Mouse (Mus musculus) kidney, embryonic 14.5 days (tissue): ENCODE measurements around the gene Mkln1. TPM values are rescaled to one million over a fixed set of nuclear protein-coding genes. Genes with fewer than 3 reads are reported as not detected.

ENCODE experiments used
- ATAC-seq: fragments of 200-750 bp; cut with Nextera tagmentation; 2 replicates; pipeline ENCODE4 v1.8.0; 2017; ENCODE audit warnings: moderate number of reproducible peaks, mild to moderate bottlenecking, moderate TSS enrichment, moderate library complexity; ENCODE audit not compliant: low FRiP score, low TSS enrichment
- H3K27ac ChIP-seq: fragments of 300-500 bp; sonication (generic); 2 replicates; pipeline ENCODE4 v1.5.1; 2014; ENCODE audit warnings: low read depth, mild to moderate bottlenecking, low read length, moderate library complexity, mixed read lengths
- H3K27me3 ChIP-seq: fragments of 300-500 bp; sonication (generic); 2 replicates; pipeline ENCODE4 v1.6.1; 2014; ENCODE audit warnings: mild to moderate bottlenecking, low read length; ENCODE audit not compliant: control insufficient read depth, insufficient read depth
- H3K36me3 ChIP-seq: fragments of 300-500 bp; sonication (generic); 2 replicates; pipeline ENCODE4 v1.6.1; 2014; ENCODE audit warnings: low read length, mixed read lengths; ENCODE audit not compliant: control insufficient read depth, insufficient read depth
- H3K4me1 ChIP-seq: fragments of 300-500 bp; sonication (generic); 2 replicates; pipeline ENCODE4 v1.6.1; 2014; ENCODE audit warnings: low read length, mixed read lengths; ENCODE audit not compliant: control insufficient read depth, insufficient read depth
- H3K4me2 ChIP-seq: fragments of 300-500 bp; sonication (generic); replicated peaks from 2 replicates; pipeline ENCODE4 v1.6.1; 2014; ENCODE audit warnings: low read depth, mild to moderate bottlenecking, low read length
- H3K4me3 ChIP-seq: fragments of 300-500 bp; sonication (generic); 2 replicates; pipeline ENCODE4 v1.5.1; 2014; ENCODE audit warnings: mild to moderate bottlenecking, low read length
- H3K9ac ChIP-seq: fragments of 300-500 bp; sonication (generic); 2 replicates; pipeline ENCODE4 v1.6.1; 2014; ENCODE audit warnings: low read depth, mild to moderate bottlenecking, low read length, moderate library complexity
- H3K9me3 ChIP-seq: fragments of 300-500 bp; sonication (generic); 2 replicates; pipeline ENCODE4 v1.6.1; 2016; ENCODE audit warnings: low read length; ENCODE audit not compliant: control insufficient read depth
- WGBS: fragments of 180-500 bp; shearing (Covaris S2); extraction: QIAGEN DNeasy Blood & Tissue Kit; methylation state at CpG from one replicate; pipeline ENCODE4 v1.1.7; 2014; 5-methylcytosine and 5-hydroxymethylcytosine counted together
- polyA plus RNA-seq: library from polyadenylated mRNA; unstranded; fragments of >200 nt; fragmentation: Nextera tagmentation; extraction: Ambion mirVana; gene quantifications from 2 replicates; pipeline ENCODE4 v1.2.1, GENCODE M21; 2014

Gene Mkln1
- polyA plus RNA-seq, 1 experiment from 2014 or later = 212 TPM

DNA sequence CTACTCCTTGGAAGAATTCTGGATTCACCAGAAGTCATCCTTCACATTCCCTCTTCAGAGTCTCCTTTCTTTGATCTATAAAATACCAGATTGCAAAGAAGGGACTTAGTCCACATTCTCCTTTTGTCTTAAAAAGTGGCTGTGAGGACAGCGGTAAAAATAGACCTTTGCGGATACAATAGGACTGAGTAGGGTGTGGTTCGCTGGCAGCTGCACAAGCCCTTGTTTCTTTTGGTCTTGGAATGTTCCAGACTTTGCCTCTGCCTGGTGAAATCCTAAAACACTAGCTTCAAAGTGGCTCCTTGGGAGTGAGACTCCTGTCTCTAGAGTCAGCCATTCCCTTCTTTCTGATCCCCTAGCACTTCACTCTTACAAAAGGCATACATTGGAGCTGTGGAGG, 27.4 kb upstream of the Mkln1 start:
- no peaks in the 10 kb centered on the region for H3K9me3 ChIP-seq
- H3K27ac ChIP-seq = no peak overlapping the region
- no peak overlapping the region for H3K4me3 ChIP-seq
- H3K4me2 ChIP-seq = no peak overlapping the region
- no peak for ATAC-seq
- H3K4me1 ChIP-seq = peaks cover 6% of the 10 kb centered on the region; the same call in 1 of the 2 replicates
- WGBS = 85% methylated on average over 3 of the region's 3 CpGs
- no peak overlapping the region for H3K9ac ChIP-seq
- no peaks in the 10 kb centered on the region for H3K36me3 ChIP-seq
- H3K27me3 ChIP-seq = no peaks in the 10 kb centered on the region

DNA sequence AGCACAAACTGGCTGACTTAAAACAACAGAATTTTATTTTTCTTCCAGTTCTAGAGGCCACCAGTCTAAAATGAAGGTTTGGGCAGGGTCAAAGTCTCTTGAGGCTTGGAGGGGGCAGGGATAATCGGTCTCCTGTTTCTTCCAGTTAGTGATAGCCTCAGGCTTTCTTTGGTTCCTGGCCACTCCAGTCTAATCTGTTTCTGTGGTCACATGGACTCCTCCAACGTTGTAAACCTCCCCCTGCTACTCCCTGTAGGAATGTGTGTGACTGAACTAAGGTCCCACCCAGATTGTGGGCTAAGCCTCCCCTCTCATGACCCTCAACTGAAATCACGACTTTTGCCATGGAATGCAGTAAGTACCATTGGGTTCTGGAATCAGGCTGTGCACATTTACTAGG, 25.9 kb upstream of the Mkln1 start:
- H3K27ac ChIP-seq = no peak overlapping the region
- 17% methylated on average over 3 of the region's 3 CpGs for WGBS
- no peak for ATAC-seq
- H3K9ac ChIP-seq = no peak overlapping the region
- H3K4me1 ChIP-seq = peaks cover 6% of the 10 kb centered on the region; the same call in 1 of the 2 replicates
- H3K27me3 ChIP-seq = no peaks in the 10 kb centered on the region
- no peaks in the 10 kb centered on the region for H3K9me3 ChIP-seq
- no peak overlapping the region for H3K4me3 ChIP-seq
- no peaks in the 10 kb centered on the region for H3K36me3 ChIP-seq
- H3K4me2 ChIP-seq = no peak overlapping the region

DNA sequence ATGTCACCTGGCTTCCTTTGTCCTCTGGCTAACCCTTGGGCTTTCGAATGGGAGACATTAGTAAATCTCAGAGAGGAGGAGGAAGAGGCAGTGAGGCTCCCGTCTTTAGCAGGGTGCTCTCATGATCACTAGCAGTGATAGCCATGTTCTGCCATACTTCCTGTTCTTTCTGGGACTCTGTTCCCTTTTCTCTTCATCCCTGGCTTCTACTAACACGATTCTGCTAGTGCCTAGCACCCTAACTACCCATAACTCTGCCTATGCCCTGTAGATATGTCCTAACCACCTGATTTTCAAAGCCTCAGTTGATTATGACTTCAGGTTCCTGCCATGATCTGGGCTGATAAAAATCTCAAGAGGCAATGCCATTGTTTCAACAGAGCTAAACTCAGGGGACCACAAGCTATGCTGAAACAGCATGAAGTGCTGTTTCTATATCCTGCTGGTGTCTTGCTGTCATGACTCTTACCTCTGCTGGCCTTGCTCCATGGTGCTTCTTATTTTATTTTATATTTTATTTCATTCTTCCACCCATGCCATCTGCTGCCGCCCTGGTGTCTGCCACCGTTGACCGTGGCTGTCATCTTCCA, 25.4 kb upstream of the Mkln1 start:
- WGBS = 86% methylated on average over 6 of the region's 6 CpGs

DNA sequence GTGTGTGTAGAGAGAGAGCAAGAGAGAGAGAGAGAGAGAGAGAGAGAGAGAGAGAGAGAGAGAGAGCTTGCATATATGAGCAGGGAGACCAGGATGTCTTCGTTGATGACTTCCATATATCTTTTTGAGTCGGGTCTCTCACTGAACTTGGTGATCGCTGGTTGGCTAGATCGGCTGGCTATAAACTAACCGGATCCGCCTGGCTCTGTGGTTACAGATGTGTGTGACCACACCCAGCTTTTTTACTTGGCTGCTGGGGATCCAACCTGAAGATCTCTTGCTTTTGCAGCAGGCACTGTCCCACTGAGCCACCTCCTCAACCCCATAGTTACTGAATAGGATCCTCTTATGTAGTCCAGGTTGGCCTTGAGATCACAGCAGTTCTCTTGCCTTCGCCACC, 15.5 kb upstream of the Mkln1 start:
- Histone ChIP-seq H3K4me2 (no peak overlapping the region), H3K9ac (no peak overlapping the region), H3K9me3 (no peaks in the 10 kb centered on the region), H3K36me3 (no peaks in the 10 kb centered on the region), H3K4me1 (no peaks in the 10 kb centered on the region), H3K27me3 (no peaks in the 10 kb centered on the region), H3K4me3 (no peak overlapping the region), H3K27ac (no peak overlapping the region)
- WGBS = 84% methylated on average over 7 of the region's 7 CpGs
- no peak for ATAC-seq

More for the DNA sequence above, 25.4 kb upstream of the Mkln1 start:
- H3K9me3 ChIP-seq = no peaks in the 10 kb centered on the region
- H3K4me2 ChIP-seq = no peak overlapping the region
- H3K4me1 ChIP-seq = peaks cover 6% of the 10 kb centered on the region; the same call in 1 of the 2 replicates
- no peaks in the 10 kb centered on the region for H3K36me3 ChIP-seq
- no peak overlapping the region for H3K9ac ChIP-seq
- no peaks in the 10 kb centered on the region for H3K27me3 ChIP-seq
- no peak for ATAC-seq
- no peak overlapping the region for H3K4me3 ChIP-seq
- H3K27ac ChIP-seq = no peak overlapping the region

DNA sequence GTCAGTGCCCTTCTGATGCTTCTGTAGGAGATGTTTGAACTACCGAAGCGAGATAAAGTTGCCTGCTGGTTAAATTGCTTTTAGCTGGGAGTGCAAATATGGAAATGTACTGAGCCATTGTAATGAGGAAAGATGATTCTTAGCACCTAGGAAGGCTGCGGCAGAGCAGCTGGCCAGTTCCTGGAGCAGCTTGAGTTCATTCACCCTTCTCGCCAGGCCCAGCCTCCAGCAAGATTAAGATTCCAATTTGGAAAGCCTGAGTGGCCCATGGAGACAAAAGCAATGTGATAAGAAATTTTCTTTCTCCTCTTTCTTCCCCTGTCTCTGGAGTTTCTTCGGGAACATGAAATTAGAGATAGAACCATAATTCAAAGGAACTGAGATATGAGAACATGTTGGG, 13.7 kb upstream of the Mkln1 start:
- Histone ChIP-seq H3K9me3 (no peaks in the 10 kb centered on the region), H3K4me1 (no peaks in the 10 kb centered on the region), H3K4me3 (no peak overlapping the region), H3K27ac (no peak overlapping the region), H3K27me3 (no peaks in the 10 kb centered on the region), H3K4me2 (no peak overlapping the region), H3K36me3 (no peaks in the 10 kb centered on the region), H3K9ac (no peak overlapping the region)
- ATAC-seq = no peak
- 78% methylated on average over 5 of the region's 5 CpGs for whole genome bisulfite sequencing

DNA sequence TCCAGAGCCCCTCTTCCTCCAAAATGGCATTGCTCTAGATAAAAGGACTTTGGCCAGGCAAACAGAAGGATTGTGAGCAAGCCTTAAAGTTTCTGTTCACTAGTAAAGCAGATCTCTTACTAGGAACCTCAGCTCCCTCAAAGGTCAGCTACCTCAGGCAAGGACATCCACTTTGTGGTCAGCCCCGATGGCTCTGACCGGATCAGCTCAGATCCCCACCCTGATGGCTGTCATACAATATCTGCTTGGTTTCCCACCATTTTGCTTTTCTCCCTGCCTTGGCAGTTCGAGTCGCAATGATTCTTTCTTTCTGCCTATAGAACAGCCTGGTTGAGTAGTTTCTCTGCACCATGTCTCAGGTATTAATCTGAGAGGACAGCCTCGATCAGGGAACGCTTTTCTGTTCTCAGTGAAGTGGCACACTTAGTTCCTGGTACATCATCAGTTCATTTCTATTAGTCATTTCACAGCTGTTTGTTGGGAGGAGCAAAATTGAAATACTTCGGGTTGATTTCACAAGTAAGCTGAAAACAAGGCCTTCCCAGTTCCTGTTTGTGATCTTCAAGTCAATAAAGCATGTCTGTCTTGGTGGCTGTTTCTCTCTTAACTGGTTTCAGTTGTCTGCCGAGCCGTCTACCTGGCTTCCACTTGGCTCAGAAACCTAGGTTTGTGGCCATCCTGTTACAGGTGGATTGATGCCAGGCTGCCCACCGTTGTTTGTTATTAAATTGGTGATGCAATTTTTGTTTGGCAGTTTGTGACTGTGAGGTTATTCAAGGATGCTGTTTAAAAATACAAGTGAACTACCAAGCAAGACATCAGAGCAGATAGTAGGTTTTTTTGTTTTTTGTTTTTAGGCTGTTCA, 13.0 kb upstream of the Mkln1 start:
- H3K36me3 ChIP-seq = no peaks in the 10 kb centered on the region
- 88% methylated on average over 10 of the region's 10 CpGs for WGBS
- H3K4me2 ChIP-seq = no peak overlapping the region
- no peak overlapping the region for H3K27ac ChIP-seq
- H3K9me3 ChIP-seq = no peaks in the 10 kb centered on the region
- H3K4me3 ChIP-seq = no peak overlapping the region
- H3K27me3 ChIP-seq = no peaks in the 10 kb centered on the region
- ATAC-seq = no peak
- no peak overlapping the region for H3K9ac ChIP-seq
- no peaks in the 10 kb centered on the region for H3K4me1 ChIP-seq

DNA sequence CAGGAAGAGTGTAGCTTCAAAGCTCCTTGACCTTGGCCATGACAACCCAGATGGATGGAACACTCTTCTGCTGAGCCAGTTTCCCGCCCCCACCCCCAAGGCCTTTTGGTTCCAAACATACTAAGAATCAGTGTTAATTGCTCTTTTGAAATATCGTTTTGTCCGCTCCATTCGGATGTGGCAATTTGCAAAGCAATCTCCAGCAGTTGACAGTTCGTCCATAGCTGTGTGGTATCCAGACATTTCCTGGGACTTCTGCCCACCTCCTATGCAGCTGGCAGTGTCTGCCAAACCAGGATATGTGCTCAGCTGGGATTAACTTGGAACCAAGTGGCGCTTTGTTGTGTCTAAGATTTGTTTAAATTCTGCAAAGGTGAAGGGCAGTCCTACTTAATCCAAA, 8.8 kb upstream of the Mkln1 start:
- no peak for ATAC-seq
- Histone ChIP-seq H3K27ac (no peak overlapping the region), H3K4me1 (no peaks in the 10 kb centered on the region), H3K9ac (no peak overlapping the region), H3K9me3 (no peaks in the 10 kb centered on the region), H3K4me2 (no peak overlapping the region), H3K36me3 (no peaks in the 10 kb centered on the region), H3K4me3 (no peak overlapping the region), H3K27me3 (no peaks in the 10 kb centered on the region)
- 89% methylated on average over 6 of the region's 6 CpGs for whole genome bisulfite sequencing

- Histone ChIP-seq H3K36me3 (no peaks in the 10 kb centered on the region), H3K9me3 (no peaks in the 10 kb centered on the region), H3K27ac (no peak overlapping the region), H3K9ac (no peak overlapping the region), H3K4me2 (no peak overlapping the region), H3K4me3 (no peak overlapping the region), H3K27me3 (no peaks in the 10 kb centered on the region), H3K4me1 (no peaks in the 10 kb centered on the region)
- WGBS = 57% methylated on average over 8 of the region's 8 CpGs
- no peak for ATAC-seq
Observed at GRCm38 (mm10) chr6:31390243-31390981, 8.1 kb upstream of the Mkln1 start.

DNA sequence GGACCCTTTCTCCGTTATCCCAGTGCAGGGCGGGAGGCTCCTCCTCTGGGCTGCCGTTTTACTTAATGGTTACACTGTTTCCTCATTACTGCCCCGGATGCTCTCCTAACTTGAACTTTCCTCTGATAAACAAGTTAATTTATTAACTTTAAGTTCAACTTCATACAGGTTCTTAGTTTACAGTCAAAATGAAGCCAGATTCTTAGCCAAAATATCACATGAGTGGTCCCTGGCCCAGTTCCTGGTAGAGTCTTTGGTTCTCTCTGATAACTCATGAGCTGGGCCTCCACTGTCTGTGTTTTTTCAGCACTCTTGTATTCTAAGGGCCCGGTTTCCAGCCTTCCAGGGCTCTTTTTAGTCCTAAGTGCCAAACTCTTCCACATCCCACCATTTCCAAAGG, 5.7 kb upstream of the Mkln1 start:
- Histone ChIP-seq H3K36me3 (no peaks in the 10 kb centered on the region), H3K27me3 (no peaks in the 10 kb centered on the region), H3K4me1 (no peaks in the 10 kb centered on the region; the same call in 1 of the 2 replicates), H3K4me3 (no peak overlapping the region), H3K27ac (no peak overlapping the region), H3K9me3 (no peaks in the 10 kb centered on the region), H3K4me2 (no peak overlapping the region), H3K9ac (no peak overlapping the region)
- 82% methylated on average over 5 of the region's 5 CpGs for WGBS
- no peak for ATAC-seq
